Comparison of ENCODE assay signal across 8 mouse cellular contexts in the genomic region with DNA sequence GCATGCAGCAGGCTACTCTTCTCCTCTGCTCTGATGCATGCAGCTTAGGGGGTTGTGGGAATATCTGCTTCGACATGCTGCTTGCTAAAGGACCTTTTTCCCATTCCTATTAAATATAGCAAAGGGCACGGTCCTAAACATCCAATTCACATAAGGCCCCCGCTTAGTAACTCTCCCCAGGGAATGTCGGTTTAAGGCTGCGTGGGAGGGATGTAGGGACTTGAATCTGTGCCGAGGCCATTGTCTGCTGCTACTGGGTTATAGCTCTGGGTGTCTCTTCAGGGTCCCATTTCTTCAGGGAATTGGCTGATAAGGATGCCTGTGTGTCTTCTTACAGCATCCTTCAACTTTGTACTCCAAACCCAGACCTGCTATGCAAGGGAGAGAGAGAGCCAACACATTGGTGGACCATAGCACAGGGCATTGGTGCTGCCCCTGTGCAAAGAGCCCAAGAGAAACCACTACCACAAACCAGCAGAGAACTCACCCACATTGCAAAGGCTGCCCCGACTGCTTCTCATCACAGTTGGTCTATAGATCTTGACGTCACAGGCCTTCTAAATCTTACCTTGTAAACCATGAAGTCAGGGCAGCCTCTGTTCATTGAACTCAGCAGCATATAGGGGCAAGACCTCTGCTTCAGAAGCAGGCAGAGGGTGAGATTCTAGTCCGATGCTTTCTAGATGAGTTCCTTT. TPM values are rescaled to one million over a fixed set of nuclear protein-coding genes. Genes with fewer than 3 reads are reported as not detected.
DNase-seq lines count a peak whose midpoint lies in the region; ATAC-seq lines count a peak whose summit lies in the region.

No protein-coding gene starts in this region.

- peak overlapping the region; percentile 70 for H3K4me2 ChIP-seq in heart, embryonic 11.5 days
- H3K4me2 ChIP-seq in neural tube, embryonic 12.5 days (replicated peaks), result peak overlapping the region; percentile 100

- no peaks in the 10 kb centered on the region for H3K36me3 ChIP-seq in heart, embryonic 11.5 days (ENCODE audit: control insufficient read depth, insufficient read depth, low read length)
- H3K36me3 ChIP-seq in neural tube, embryonic 12.5 days, result no peaks in the 10 kb centered on the region

- peak overlapping the region; percentile 81 for H3K4me3 ChIP-seq in heart, embryonic 11.5 days (ENCODE audit: low read depth, low read length)
- peak overlapping the region; percentile 97 for H3K4me3 ChIP-seq in brown adipose tissue, adult 24 weeks (ENCODE audit: insufficient read depth, low read depth, low read length)
- no peak overlapping the region for H3K4me3 ChIP-seq in neural tube, embryonic 12.5 days

- no peaks in the 10 kb centered on the region for H3K9me3 ChIP-seq in heart, embryonic 11.5 days (replicated peaks; ENCODE audit: control insufficient read depth, low read length)
- H3K9me3 ChIP-seq in neural tube, embryonic 12.5 days, result no peaks in the 10 kb centered on the region

- H3K9ac ChIP-seq in heart, embryonic 11.5 days (ENCODE audit: low read depth, low read length), result peak overlapping the region; percentile 97
- no peak overlapping the region for H3K9ac ChIP-seq in neural tube, embryonic 12.5 days

- 22% methylated on average over 9 of the region's 9 CpGs for WGBS in heart, embryonic 11.5 days (ENCODE audit: insufficient replicate concordance)
- WGBS in neural tube, embryonic 12.5 days, result 36% methylated on average over 9 of the region's 9 CpGs

- H3K27ac ChIP-seq in heart, embryonic 11.5 days (ENCODE audit: low read depth, low read length), result peak overlapping the region; percentile 96
- peak overlapping the region; percentile 95 for H3K27ac ChIP-seq in brown adipose tissue, adult 24 weeks (replicated peaks; ENCODE audit: low read depth, low read length)
- H3K27ac ChIP-seq in neural tube, embryonic 12.5 days, result no peak overlapping the region

- DNase-seq in heart, adult 9 months (ENCODE audit: low spot score in 2 of 2), result no peak
- peak; percentile 83 for DNase-seq in induced T-regulatory cell, adult 2 months (ENCODE audit: low read depth)
- no peak for DNase-seq in ovary, postnatal 10 days (ENCODE audit: low spot score)
- no peak for DNase-seq in right cerebral cortex, adult 2 months (ENCODE audit: low spot score in 2 of 2)
- no peak for DNase-seq in adrenal gland, adult 8-10 months

- H3K27me3 ChIP-seq in heart, embryonic 11.5 days (ENCODE audit: control insufficient read depth, insufficient read depth, low read length), result no peaks in the 10 kb centered on the region
- H3K27me3 ChIP-seq in neural tube, embryonic 12.5 days (replicated peaks), result peaks cover 41% of the 10 kb centered on the region

- ATAC-seq in heart, embryonic 11.5 days (replicated peaks; ENCODE audit: insufficient number of reproducible peaks, low FRiP score, low TSS enrichment), result no peak
- no peak for ATAC-seq in neural tube, embryonic 12.5 days (ENCODE audit: low FRiP score, low read depth)

- H3K4me1 ChIP-seq in heart, embryonic 11.5 days (ENCODE audit: control insufficient read depth, insufficient read depth, low read length), result peaks cover 51% of the 10 kb centered on the region
- peaks cover 18% of the 10 kb centered on the region for H3K4me1 ChIP-seq in brown adipose tissue, adult 24 weeks (ENCODE audit: control insufficient read depth, insufficient read depth, insufficient read length, low read length)
- H3K4me1 ChIP-seq in neural tube, embryonic 12.5 days, result peaks cover 15% of the 10 kb centered on the region

RNA-seq across cellular contexts. Expression of gene Rcsd1, which starts 0.7 kb away (rescaled TPM):
- polyA plus RNA-seq in heart, embryonic 11.5 days (2014; fragmentation: Nextera tagmentation; extraction: Ambion mirVana), result 85.4 and 91.8 TPM in 2 replicates
- 4.8 and 8.8 TPM in 2 replicates for polyA plus RNA-seq in brown adipose tissue, adult 24 weeks (2012; ENCODE audit: insufficient read depth, insufficient read length, missing spikeins)
- 13.8 and 15.2 TPM in 2 replicates for polyA plus RNA-seq in neural tube, embryonic 12.5 days (2016; fragmentation: Nextera tagmentation; extraction: Ambion mirVana)
- total RNA-seq in adrenal gland, adult 8-10 months (2022), result 10 to 100 TPM; 15.2 to 23.8 (median 18.2) TPM

RNA-seq across cellular contexts. Expression of gene Creg1, which starts 54.7 kb away (rescaled TPM):
- 108 and 109 TPM in 2 replicates for polyA plus RNA-seq in heart, embryonic 11.5 days (2014; fragmentation: Nextera tagmentation; extraction: Ambion mirVana)
- polyA plus RNA-seq in brown adipose tissue, adult 24 weeks (2012; ENCODE audit: insufficient read depth, insufficient read length, missing spikeins), result 82.8 and 109 TPM in 2 replicates
- polyA plus RNA-seq in neural tube, embryonic 12.5 days (2016; fragmentation: Nextera tagmentation; extraction: Ambion mirVana), result 33.0 and 33.1 TPM in 2 replicates
- total RNA-seq in adrenal gland, adult 8-10 months (2022), result 10 to 100 TPM; 46.5 to 65.7 (median 56.5) TPM
